Mouse (Mus musculus) forebrain, postnatal 0 days (tissue): Measurements from ENCODE around the gene Gcc2. TPM values are rescaled to one million over a fixed set of nuclear protein-coding genes. Genes with fewer than 3 reads are reported as not detected.

Experiments used
- ATAC-seq: fragments of 200-750 bp; cut with Nextera tagmentation; 2 replicates; pipeline ENCODE4 v1.8.0; 2017; ENCODE audit warnings: mild to moderate bottlenecking, moderate library complexity
- DNase-seq: peaks from one replicate; pipeline ENCODE4 v3.0.0-alpha.2; 2015
- H3K27ac ChIP-seq: fragments of 300-500 bp; sonication (generic); 2 replicates; pipeline ENCODE4 v1.5.1; 2014; ENCODE audit warnings: low read depth, mild to moderate bottlenecking, antibody characterized with exemption, low read length, moderate library complexity, mixed read lengths
- H3K27me3 ChIP-seq: fragments of 300-500 bp; sonication (generic); 2 replicates; pipeline ENCODE4 v1.6.1; 2014; ENCODE audit warnings: mild to moderate bottlenecking, low read length, mixed read lengths; ENCODE audit not compliant: insufficient read depth
- H3K36me3 ChIP-seq: fragments of 300-500 bp; sonication (generic); 2 replicates; pipeline ENCODE4 v1.6.1; 2014; ENCODE audit warnings: mild to moderate bottlenecking, moderate library complexity; ENCODE audit not compliant: insufficient read depth
- H3K4me1 ChIP-seq: fragments of 300-500 bp; sonication (generic); 2 replicates; pipeline ENCODE4 v1.6.1; 2014; ENCODE audit warnings: antibody characterized with exemption; ENCODE audit not compliant: insufficient read depth
- H3K4me2 ChIP-seq: fragments of 300-500 bp; sonication (generic); 2 replicates; pipeline ENCODE4 v1.6.1; 2014; ENCODE audit warnings: low read depth, mild to moderate bottlenecking, moderate library complexity
- H3K4me3 ChIP-seq: fragments of 300-500 bp; sonication (generic); 2 replicates; pipeline ENCODE4 v1.5.1; 2014; ENCODE audit warnings: low read depth, low read length, mixed read lengths
- H3K9ac ChIP-seq: fragments of 300-500 bp; sonication (generic); 2 replicates; pipeline ENCODE4 v1.6.1; 2014; ENCODE audit warnings: mild to moderate bottlenecking
- H3K9me3 ChIP-seq: fragments of 300-500 bp; sonication (generic); 2 replicates; pipeline ENCODE4 v1.6.1; 2016; ENCODE audit warnings: low read length
- CTCF ChIP-seq: sonication (generic); IDR thresholded peaks from 2 replicates; pipeline ENCODE4 v1.5.1; 2016; ENCODE audit warnings: antibody characterized with exemption, control low read depth, low read depth
- WGBS: fragments of 180-500 bp; shearing (Covaris S2); extraction: QIAGEN DNeasy Blood & Tissue Kit; methylation state at CpG from one replicate; pipeline ENCODE4 v1.1.7; 2014; 5-methylcytosine and 5-hydroxymethylcytosine counted together
- polyA plus RNA-seq: library from polyadenylated mRNA; unstranded; fragments of >200 nt; fragmentation: Nextera tagmentation; extraction: Ambion mirVana; gene quantifications from 2 replicates; pipeline ENCODE4 v1.2.1, GENCODE M21; 2015
- total RNA-seq: library from RNA; depleted of rRNA; stranded (reverse); fragments of >200 nt; gene quantifications from 2 replicates; pipeline ENCODE4 v1.2.3, GENCODE M21; 2014

Gene Gcc2
- total and polyA plus RNA-seq, 2 experiments from 2014 or later: 36.7 to 96.5 TPM

DNA sequence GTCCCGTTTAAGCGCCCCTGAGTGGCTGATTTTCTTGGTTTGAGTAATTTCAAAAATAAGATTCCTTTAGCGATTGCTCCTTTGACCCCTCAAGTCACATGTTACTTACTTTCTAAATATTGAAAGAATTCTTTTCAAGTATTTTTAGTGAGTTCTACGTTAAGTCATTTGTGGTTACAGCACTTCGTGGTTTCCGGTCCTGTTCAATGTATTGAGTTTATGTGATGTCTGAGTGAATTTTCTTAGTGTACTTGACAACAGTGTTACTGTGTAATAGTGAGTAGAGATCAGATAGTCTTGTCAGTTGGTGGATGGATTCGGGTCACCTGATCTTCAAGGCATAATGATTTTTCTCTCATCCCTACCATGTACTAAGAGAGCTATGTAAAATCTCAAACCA is 26.9 kb downstream of the Gcc2 start:
- TF ChIP-seq CTCF: no peak
- Histone ChIP-seq H3K27ac (no peak overlapping the region), H3K4me3 (no peak overlapping the region), H3K4me2 (no peak overlapping the region), H3K4me1 (no peaks in the 10 kb centered on the region), H3K36me3 (peaks cover 49% of the 10 kb centered on the region), H3K9ac (no peak overlapping the region), H3K27me3 (no peaks in the 10 kb centered on the region), H3K9me3 (no peaks in the 10 kb centered on the region)
- ATAC-seq: no peak
- no peak for DNase-seq
- WGBS: 95% methylated on average over 7 of the region's 7 CpGs

DNA sequence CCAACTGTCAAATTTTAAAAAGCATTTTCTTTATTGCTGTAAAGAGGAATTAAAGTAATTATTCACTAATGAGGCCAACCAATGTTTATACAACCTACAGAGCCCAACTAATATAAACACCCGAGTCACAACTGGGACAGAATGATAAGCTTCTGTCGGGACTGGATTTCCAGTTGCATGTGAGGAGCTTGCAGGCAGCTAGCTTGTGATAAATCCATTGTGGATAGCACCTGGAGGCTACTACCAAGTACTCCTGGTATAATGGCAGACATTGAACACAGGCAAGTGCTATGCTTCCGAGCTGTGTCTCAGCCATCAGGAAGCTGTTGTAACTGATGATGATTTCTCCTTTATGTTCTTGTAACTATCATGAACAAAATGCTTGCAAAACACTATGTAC is 35.4 kb downstream of the Gcc2 start:
- Histone ChIP-seq H3K4me2 (no peak overlapping the region), H3K4me3 (no peak overlapping the region), H3K27ac (no peak overlapping the region), H3K9ac (no peak overlapping the region), H3K36me3 (peaks cover 66% of the 10 kb centered on the region), H3K9me3 (no peaks in the 10 kb centered on the region), H3K4me1 (no peaks in the 10 kb centered on the region), H3K27me3 (no peaks in the 10 kb centered on the region)
- DNase-seq (no peak), ATAC-seq (no peak)
- 88% methylated on average over 3 of the region's 3 CpGs for WGBS
- no peak for TF ChIP-seq CTCF

DNA sequence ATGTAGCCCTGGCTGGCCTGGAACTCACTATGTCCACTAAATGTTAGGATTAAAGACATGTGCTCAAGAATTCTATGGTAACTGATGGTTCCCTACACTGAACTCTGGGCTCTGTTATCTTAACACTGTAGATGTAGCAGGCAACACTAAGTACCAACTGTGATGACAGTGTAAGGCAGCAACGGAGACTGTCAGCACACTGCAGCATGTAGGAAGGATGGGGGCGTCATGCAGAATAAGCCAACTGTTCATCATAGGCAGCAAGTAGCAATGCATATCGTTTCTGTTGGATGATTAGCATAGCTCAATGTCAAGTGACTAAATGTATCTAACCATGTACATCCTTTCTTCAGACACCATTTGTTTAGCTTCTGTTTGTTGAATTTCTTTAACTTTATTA is 38.9 kb downstream of the Gcc2 start:
- DNase-seq: no peak
- Histone ChIP-seq H3K27me3 (no peaks in the 10 kb centered on the region), H3K4me3 (no peak overlapping the region), H3K9ac (no peak overlapping the region), H3K9me3 (no peaks in the 10 kb centered on the region), H3K27ac (no peak overlapping the region), H3K4me1 (no peaks in the 10 kb centered on the region), H3K4me2 (no peak overlapping the region), H3K36me3 (peaks cover 88% of the 10 kb centered on the region)
- ATAC-seq: no peak
- 95% methylated on average over 3 of the region's 3 CpGs for WGBS
- no peak for TF ChIP-seq CTCF

DNA sequence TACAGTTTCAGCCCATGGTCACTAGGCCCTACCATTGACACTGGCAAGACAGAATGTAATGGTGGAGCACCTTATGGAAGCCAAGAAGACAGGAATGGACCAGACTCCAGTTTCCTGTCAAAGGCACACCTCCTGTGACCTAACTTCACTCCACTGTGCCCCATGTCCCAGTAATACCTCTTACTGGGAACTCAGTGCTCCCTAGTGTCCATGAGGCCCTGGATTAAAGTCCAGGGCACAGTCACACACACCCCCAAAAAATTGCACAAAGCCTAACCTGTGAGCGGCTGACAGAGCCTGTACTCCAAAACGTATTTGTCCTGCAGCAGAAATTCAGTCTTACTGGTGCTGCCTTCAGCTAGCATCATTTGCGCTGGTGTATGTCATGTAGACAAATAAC is 40.3 kb downstream of the Gcc2 start:
- Histone ChIP-seq H3K27me3 (no peaks in the 10 kb centered on the region), H3K36me3 (peaks cover 89% of the 10 kb centered on the region), H3K4me2 (no peak overlapping the region), H3K9ac (no peak overlapping the region), H3K4me1 (no peaks in the 10 kb centered on the region), H3K4me3 (no peak overlapping the region), H3K27ac (no peak overlapping the region), H3K9me3 (no peaks in the 10 kb centered on the region)
- no peak for DNase-seq
- TF ChIP-seq CTCF: no peak
- no peak for ATAC-seq
- 93% methylated on average over 3 of the region's 3 CpGs for WGBS

DNA sequence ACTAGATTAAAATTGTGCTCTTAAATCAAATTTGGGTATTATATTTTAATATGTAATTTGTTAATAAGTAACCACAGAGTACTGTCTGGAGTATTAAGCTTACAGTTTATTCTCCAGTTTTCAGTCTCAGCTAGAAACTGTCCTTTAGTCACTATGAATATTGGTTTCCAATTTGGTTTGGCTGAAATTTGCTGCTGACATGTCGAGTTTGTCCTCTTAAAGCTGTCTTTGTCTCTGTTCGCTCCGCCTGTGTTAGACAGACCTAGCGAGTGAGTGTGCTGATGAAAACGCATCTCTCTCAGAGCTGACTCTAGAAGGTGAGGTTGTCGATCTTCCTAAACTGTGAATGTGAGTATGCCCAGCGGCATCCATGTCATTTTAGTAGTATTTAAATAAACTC is 49.7 kb downstream of the Gcc2 start:
- no peaks in the 10 kb centered on the region for H3K27me3 ChIP-seq
- DNase-seq: no peak
- WGBS: 95% methylated on average over 7 of the region's 7 CpGs
- H3K4me2 ChIP-seq: no peak overlapping the region
- no peaks in the 10 kb centered on the region for H3K4me1 ChIP-seq
- H3K9ac ChIP-seq: no peak overlapping the region
- no peaks in the 10 kb centered on the region for H3K9me3 ChIP-seq
- no peak for TF ChIP-seq CTCF
- no peak overlapping the region for H3K27ac ChIP-seq
- no peak overlapping the region for H3K4me3 ChIP-seq
- ATAC-seq: no peak
- H3K36me3 ChIP-seq: peaks cover 60% of the 10 kb centered on the region

DNA sequence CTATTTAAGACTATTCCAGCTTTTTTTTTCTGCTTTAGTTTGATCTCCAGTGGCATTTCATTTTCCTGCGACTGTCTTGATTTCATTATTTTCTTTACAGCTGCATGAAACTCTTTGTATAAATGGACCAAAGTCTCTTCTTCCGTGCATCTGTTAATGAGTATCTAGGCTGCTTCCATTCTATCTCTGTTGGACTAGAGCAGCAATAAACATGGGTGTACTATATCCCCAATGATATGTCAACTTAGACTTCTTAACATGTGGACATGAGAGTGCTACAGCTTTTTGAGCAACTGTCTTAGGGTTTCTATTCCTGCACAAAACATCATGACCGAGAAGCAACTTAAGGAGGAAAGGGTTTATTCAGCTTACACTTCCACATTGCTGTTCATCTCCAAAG is 51.6 kb downstream of the Gcc2 start:
- no peak for ATAC-seq
- Histone ChIP-seq H3K36me3 (peaks cover 54% of the 10 kb centered on the region), H3K9me3 (no peaks in the 10 kb centered on the region)

DNA sequence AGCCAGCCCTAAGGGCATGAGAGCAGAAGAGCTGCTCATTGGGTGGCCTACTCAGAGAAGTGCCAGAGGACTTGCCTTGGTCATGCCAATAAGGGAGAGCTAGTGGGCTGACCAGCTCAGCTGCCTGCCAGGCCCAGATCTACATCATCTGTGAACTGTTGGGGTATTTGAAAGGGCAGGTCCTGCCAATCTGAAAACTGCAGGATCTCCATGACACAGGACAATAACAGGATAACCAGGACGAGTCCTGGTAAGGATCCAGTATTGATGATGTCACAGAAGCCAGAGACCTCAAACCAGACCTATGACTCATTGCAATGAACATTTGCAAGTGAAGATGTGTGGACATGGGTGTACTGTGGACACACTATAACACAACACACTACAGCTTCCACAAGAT is 55.5 kb downstream of the Gcc2 start:
- Histone ChIP-seq H3K36me3 (peaks cover 41% of the 10 kb centered on the region), H3K4me2 (no peak overlapping the region), H3K27ac (no peak overlapping the region), H3K27me3 (no peaks in the 10 kb centered on the region), H3K4me1 (no peaks in the 10 kb centered on the region), H3K4me3 (no peak overlapping the region), H3K9me3 (no peaks in the 10 kb centered on the region), H3K9ac (no peak overlapping the region)
- ATAC-seq: no peak
- WGBS: 76% methylated on average over 1 of the region's 1 CpGs
- TF ChIP-seq CTCF: no peak
- DNase-seq: no peak

More for the DNA sequence above, 51.6 kb downstream of the Gcc2 start:
- Histone ChIP-seq H3K9ac (no peak overlapping the region), H3K4me2 (no peak overlapping the region), H3K27ac (no peak overlapping the region), H3K4me3 (no peak overlapping the region), H3K27me3 (no peaks in the 10 kb centered on the region), H3K4me1 (no peaks in the 10 kb centered on the region)
- 94% methylated on average over 3 of the region's 3 CpGs for WGBS
- TF ChIP-seq CTCF: no peak
- no peak for DNase-seq

DNA sequence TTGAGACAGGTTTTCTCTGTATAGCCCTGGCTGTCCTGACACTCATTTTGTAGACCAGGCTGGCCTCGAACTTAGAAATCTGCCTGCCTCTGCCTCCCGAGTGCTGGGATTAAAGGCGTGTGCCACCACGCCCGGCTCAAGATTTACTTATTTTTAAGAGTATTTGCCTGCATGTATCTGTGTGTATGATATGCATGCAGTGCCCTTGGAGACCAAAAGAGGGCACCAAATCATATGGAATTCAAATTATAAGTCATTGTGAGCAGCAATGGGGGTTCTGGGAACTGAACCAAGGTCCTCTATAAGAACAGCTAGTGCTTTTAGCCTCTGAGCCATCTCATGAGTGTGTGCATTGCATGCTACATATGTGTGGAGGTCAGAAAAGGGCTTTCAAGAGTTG is 57.6 kb downstream of the Gcc2 start:
- TF ChIP-seq CTCF: no peak
- no peak for ATAC-seq
- no peak overlapping the region for H3K4me2 ChIP-seq
- 97% methylated on average over 5 of the region's 5 CpGs for WGBS
- no peaks in the 10 kb centered on the region for H3K27me3 ChIP-seq
- H3K36me3 ChIP-seq: peaks cover 28% of the 10 kb centered on the region
- no peaks in the 10 kb centered on the region for H3K4me1 ChIP-seq
- no peak overlapping the region for H3K9ac ChIP-seq
- no peak for DNase-seq
- no peak overlapping the region for H3K27ac ChIP-seq
- H3K9me3 ChIP-seq: no peaks in the 10 kb centered on the region
- H3K4me3 ChIP-seq: no peak overlapping the region
